Mouse (Mus musculus) spleen, postnatal 10 days (tissue): Measurements from ENCODE around the gene Parvg.

Experiments used
- DNase-seq, 2 experiments: peaks; one replicate each; pipeline ENCODE4 v3.0.0; 2021 to 2022; ENCODE audit warnings: low spot score in 2 of 2

Gene Parvg

DNA sequence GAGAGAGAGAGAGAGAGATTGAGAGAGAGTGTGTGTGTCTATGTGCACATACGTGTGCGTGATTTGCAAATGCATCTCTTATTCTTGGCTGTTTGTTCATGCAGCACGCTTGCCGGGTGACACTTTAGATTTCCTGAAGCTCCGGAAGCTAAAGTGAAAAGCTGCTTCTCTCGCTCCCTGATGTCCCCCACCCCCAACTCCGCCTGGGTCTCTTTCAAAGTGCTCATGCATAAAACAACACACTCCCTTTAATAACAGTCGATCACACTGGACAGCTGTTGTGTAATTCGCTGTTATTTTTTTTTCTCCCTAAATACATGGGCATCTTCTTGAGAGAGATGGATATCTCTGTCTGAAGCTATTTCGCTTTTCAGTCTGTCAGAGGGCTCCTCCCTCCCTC lies 18.5 kb upstream of the Parvg start:
- no peak for DNase-seq

DNA sequence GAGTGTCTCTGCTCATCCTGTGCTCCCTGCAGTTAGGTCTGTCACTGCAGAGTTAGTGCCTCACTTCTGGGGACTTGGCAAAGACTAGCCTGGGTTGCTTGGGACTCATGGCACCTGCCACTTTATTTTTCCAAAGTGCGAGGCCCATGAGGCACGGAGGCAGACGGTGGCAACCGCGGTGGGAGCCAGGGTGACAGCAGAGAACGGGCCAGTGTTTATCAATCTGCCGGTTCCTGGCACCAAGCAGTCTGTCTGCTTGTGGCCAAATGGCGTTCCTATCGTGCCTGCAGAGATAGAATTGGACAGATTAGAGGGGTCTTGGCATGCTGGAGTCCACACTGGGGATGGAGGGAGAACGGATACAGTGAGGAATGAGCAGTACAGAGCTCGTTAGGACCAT lies 13.6 kb upstream of the Parvg start:
- no peak for DNase-seq

DNA sequence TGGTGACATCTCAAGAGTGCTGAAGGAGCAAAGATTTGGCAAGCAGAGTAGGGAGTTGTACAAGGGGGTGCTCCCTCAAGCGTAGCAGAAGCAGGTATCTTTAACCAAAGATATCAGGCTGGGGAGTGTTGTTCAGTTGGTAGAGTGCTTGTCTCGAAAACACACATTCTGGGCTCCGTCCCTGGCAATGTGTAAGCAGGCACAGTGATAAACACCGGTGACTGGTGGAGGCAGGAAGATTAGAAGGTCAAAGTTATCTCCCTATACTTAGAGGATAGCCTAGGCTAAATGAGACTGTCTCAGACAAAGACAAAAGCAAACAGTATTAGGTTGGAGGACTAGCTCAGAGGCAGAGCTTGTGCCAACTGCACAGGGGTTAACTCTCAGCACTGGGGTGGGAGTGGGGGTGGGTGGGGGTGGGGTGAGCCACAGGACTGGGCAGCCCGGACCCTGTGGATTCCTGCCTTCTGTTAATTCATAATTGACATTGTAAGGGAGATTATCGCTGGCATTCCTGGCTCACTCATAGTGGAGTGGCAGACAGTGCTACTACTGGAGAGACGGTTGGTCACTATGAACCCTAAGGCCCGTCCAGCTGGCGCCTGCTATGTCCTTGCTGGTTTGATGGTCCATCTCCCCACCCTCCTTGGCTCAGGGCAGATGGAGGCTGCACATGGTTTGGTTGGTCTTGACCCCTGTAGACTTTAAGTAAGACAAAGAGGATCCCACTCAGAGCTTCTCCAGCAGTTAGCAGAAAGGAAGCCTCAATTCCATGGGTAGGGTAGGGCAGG lies 12.3 kb upstream of the Parvg start:
- DNase-seq: no peak

DNA sequence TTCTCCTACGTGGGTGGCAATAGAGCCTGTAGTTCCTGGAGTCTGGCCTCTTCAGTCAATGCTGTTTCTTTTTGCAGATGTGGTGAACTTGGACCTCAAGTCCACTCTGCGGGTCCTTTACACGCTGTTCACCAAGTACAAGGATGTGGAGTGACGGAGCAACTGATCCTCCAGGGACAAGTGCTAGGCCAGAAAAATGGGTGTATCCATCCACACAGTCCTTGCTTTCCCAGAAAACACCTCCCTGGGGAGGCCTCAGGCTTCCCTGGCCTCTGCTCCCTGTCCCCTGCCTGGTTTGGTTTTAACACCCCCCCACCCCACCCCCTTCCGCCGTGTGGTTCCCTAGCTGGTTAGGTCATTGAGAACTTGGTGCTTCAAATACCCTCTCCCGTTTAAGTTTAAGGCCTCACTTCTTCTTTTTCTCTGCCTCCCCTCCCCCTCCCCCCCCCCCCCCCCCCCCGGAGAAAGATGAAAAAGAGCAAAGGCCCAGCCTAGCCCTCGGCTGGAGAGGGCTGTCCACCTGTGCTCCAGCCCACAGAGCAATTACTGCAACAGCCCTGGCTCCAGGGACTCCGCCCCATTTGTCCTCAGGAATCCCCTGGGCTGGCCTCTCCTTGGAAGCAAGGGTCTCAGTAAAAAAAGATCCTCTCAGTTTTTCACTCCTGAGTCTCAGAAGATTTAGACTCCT lies 10.8 kb upstream of the Parvg start:
- DNase-seq: no peak

DNA sequence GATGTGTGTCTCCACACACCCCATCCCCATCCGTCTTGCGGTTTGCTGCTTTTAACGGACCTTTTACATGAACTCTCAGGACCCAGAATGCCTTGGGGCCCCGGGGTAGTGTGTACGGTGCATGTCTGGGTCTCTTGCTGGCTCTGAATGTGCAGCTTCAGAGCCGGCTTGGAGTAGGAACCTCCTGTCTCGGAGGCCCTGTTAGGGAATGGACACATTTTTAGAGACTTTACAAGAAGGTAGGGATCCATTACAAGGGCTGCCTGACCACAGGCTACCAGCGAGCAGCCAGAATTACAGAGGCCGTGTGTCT lies 10.3 kb upstream of the Parvg start:
- DNase-seq: peak; percentile 41 to 65

- no peak for DNase-seq
Observed at GRCm38 (mm10) chr15:84314420-84315080, 9.3 kb upstream of the Parvg start.

- peak in 1 of 2 experiments; percentile 43 for DNase-seq
Observed at GRCm38 (mm10) chr15:84315276-84316046, 8.4 kb upstream of the Parvg start.

DNA sequence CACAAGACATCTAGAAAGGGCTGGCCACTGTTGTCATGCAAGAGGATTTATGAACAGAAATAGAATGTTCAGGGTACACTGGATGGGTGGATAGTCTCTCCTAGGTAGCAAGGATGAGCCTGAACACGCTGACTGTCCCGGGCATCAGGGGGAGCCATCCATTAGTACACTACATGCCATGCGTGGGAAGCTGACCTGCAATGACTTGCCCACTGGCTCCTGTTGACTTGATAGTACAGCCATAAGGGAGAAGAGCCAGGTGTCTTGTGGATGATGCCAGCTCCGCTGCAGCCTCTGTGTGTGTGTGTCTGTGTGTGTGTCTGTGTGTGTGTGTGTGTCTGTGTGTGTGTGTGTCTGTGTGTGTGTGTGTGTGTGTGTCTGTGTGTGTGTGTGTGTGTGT lies 4.4 kb upstream of the Parvg start:
- DNase-seq: no peak

DNA sequence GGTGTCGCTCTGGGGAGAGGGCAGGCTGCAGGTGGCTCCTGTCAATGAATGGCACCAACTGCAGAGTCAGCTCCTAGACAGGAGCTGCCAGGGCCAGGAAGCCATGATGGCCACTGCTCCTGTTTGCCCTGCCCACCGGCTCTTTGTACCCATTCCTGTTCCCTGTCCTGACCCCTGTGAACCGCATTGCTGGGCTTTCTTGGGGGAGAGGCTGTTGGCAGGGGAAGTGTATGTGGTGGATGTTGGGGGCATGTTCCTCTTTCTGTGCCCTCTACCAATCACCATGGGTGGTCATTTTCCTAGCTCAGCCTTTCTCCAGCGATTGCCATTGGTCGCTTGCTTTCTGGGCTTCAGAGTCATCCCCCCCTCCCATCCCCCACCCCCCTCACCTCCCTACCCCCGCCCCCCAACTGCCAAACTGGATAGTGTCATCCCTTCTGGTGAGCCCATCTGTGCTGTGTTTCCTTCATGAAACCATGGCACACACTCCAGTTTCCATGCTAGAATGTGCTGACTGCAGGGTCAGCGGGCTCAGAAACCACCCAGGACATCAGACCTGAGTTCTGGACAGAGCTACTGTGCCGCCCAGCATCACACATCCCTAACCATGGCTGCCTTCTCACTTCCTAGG lies 2.2 kb upstream of the Parvg start:
- no peak for DNase-seq

DNA sequence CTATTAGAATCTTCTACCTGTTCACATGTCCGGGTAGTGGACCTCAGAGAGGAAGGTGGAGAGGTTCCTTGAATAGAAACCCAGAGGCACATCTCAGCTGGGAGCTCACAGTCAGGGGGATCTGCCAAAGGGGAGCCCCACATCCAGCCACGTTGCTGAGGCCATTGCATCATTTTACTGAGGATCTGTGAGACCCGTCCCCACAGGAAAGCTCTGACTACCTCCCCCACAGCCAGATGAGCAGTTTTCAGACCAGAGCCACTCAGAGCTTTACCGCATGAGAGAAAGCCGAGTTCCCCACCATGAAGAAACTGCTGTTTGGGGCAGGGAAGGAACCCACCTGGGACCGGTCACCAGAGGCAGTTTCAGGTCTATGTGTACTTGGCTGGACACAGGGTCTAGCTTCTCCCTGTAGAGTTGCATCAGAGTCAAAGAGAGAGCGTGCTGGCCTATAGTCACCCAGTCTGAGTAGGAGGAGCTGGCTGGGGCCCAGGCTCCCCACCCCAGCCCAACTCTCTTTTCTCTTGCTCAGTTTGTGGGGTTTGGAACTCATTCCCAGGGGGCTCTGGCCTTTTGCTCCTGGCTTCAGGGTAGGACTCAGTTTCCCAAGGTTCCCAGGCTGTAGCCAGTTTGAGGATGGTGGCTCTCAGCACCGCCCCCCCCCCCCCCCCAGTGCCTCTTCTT lies 1.2 kb downstream of the Parvg start:
- peak in 1 of 2 experiments; percentile 34 for DNase-seq

GRCm38 (mm10) chr15:84325736-84326135 lies 1.9 kb downstream of the Parvg start:
- no peak for DNase-seq

GRCm38 (mm10) chr15:84328870-84329269 lies 5.0 kb downstream of the Parvg start:
- no peak for DNase-seq

GRCm38 (mm10) chr15:84329940-84330339 lies 6.1 kb downstream of the Parvg start:
- DNase-seq: no peak

DNA sequence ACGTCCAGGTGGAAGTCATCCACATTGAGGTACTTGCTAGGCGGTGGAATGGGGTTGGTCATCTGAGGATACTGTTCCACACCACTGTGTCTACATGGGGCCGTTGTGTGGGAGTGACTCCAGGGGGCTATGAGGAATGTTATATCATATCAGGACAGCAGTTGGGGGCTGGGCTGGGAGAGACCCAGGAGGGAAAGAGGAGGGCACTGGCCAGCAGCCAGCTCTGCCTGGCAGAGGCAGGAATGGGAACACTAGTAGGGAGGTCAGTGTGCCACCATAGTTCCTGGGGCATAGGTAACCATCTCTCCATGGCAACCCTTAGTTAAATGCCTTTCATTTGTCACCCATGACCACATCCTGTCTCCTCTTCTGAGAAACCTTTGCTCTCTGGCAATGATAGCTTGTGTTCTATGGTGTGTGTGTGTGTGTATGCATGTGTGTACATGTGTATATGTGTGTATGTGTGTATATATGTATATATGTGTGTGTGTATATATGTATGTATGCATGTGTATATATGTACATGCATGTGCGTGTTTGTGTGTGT lies 7.3 kb downstream of the Parvg start:
- DNase-seq: no peak

DNA sequence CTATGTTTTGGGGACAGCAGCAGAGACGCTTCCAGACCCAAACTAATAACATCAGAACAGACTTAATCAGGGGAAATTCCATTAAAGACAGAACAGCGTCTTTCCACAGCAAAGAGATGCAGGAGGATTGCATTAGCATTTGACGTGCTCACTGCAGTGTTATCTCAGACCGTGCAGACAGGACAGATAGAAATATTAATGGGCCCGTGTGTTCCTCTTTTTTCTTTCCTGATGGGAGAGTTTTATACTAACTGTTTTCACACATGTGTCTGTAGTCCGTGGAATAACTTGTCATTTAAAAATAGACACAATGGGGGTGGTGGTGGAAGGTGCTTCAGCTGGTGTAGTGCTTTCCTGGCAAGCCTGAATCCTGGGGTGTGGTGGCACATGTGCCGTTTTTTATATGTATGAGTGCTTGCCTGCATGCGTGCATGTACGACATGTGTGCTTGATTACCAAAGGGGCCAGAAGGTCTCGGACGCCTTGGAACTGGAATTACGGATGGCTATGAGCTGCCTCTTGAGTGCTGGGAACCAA lies 12.5 kb downstream of the Parvg start:
- no peak for DNase-seq

DNA sequence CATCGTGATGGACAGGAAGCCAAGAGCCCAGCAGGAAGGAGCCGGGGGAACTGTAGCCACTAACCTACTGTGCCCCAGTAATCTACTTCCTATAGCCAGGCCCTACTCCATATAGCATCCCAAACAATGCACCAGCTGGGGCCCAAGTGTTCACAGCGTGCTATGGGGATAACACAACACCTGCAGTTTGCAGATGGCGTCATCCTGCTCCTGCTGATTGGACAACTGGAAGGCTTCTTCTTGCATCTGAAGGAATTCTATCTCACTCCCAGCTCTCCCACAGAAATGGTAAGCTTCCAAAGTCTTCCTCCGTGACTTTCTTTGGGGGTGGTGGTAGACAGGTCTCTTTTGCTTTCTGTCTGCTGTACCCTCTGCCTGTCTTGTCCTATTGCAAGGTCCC lies 13.8 kb downstream of the Parvg start:
- DNase-seq: no peak

GRCm38 (mm10) chr15:84340926-84341325 lies 17.1 kb downstream of the Parvg start:
- DNase-seq: no peak

GRCm38 (mm10) chr15:84348769-84349168 lies 24.9 kb downstream of the Parvg start:
- no peak for DNase-seq

GRCm38 (mm10) chr15:84349915-84350738 lies 26.3 kb downstream of the Parvg start:
- no peak for DNase-seq

DNA sequence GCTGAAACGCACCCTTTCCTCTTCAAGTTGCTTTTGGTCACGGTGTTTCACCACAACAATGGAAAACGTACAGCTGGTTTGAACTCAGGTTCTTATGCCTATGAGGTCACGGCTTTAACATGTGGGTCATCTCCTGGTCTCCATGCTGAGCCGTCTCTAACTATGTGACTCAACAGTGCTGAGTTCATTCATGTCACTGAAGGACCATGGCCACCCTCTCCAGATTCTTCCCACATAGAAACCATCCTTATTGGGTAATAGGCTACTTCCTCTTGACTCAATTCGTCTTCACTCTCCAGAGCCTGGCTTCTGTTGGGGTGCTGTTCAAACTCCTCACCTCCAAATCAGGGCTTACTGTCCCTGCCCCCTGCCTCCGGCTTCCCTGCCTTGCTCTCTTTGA lies 27.5 kb downstream of the Parvg start:
- no peak for DNase-seq
